Mouse (Mus musculus) limb, embryonic 10.5 days (tissue): ENCODE results near the gene Ankrd13a. TPM values are rescaled to one million over a fixed set of nuclear protein-coding genes. Genes with fewer than 3 reads are reported as not detected.

Experiments
- DNase-seq: peaks from one replicate; pipeline ENCODE4 v3.0.0-alpha.2; 2017; ENCODE audit warnings: low spot score
- H3K27ac ChIP-seq: fragments of 300-500 bp; sonication (generic); 2 replicates; pipeline ENCODE4 v1.5.1; 2016; ENCODE audit warnings: mild to moderate bottlenecking
- H3K27me3 ChIP-seq: fragments of 300-500 bp; sonication (generic); 2 replicates; pipeline ENCODE4 v1.6.1; 2016; ENCODE audit warnings: low read depth, mild to moderate bottlenecking; ENCODE audit not compliant: poor library complexity, severe bottlenecking
- H3K36me3 ChIP-seq: fragments of 300-500 bp; sonication (generic); 2 replicates; pipeline ENCODE4 v1.6.1; 2016; ENCODE audit warnings: mild to moderate bottlenecking, moderate library complexity
- H3K4me1 ChIP-seq: fragments of 300-500 bp; sonication (generic); 2 replicates; pipeline ENCODE4 v1.6.1; 2016
- H3K4me3 ChIP-seq: fragments of 300-500 bp; sonication (generic); 2 replicates; pipeline ENCODE4 v1.5.1; 2016; ENCODE audit warnings: mild to moderate bottlenecking, moderate library complexity
- H3K9me3 ChIP-seq: fragments of 300-500 bp; sonication (generic); replicated peaks from 2 replicates; pipeline ENCODE4 v1.6.1; 2016; ENCODE audit warnings: mild to moderate bottlenecking
- WGBS: fragments of 180-500 bp; shearing (Covaris S2); methylation state at CpG from one replicate; pipeline ENCODE4 v1.1.7; 2016; 5-methylcytosine and 5-hydroxymethylcytosine counted together
- polyA plus RNA-seq: library from polyadenylated mRNA; unstranded; fragments of >200 nt; fragmentation: Nextera tagmentation; extraction: Ambion mirVana; gene quantifications from 2 replicates; pipeline ENCODE4 v1.2.1, GENCODE M21; 2016

Ankrd13a gene
- polyA plus RNA-seq, 1 experiment from 2014 or later: 43.1 TPM

- H3K4me3 ChIP-seq: no peak overlapping the region
- no peaks in the 10 kb centered on the region for H3K9me3 ChIP-seq
- H3K36me3 ChIP-seq: peaks cover 70% of the 10 kb centered on the region
- H3K27ac ChIP-seq: no peak overlapping the region
- peaks cover 22% of the 10 kb centered on the region for H3K4me1 ChIP-seq
- no peak for DNase-seq
- WGBS: 42% methylated on average over 9 of the region's 9 CpGs
- H3K27me3 ChIP-seq: peaks cover 6% of the 10 kb centered on the region; the same call in 1 of the 2 replicates
Observed at GRCm38 (mm10) chr5:114795231-114795630, 20.8 kb downstream of the Ankrd13a start.

DNA sequence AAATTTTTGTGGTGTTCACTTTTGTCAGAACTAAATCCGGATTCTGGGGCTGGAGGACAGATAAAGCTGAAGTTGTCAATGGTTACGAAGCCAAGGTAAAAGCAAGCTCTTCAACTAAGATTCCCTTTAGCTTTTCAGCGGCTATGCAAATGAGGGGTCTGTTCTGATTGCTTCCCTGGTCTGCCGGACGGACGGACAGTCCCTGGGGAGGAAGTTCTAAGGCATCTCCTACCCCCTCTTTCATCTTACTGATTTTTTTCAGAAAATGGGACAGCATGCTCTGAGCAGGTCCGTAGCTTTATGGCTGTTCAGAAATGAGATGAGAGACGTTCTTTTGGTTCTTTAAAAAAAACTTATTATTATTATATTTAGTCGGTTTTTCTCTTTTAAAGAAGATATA lies 21.2 kb downstream of the Ankrd13a start:
- Histone ChIP-seq H3K4me3 (no peak overlapping the region), H3K36me3 (peaks cover 74% of the 10 kb centered on the region), H3K4me1 (peaks cover 22% of the 10 kb centered on the region), H3K27ac (no peak overlapping the region), H3K27me3 (peaks cover 6% of the 10 kb centered on the region; the same call in 1 of the 2 replicates), H3K9me3 (no peaks in the 10 kb centered on the region)
- no peak for DNase-seq
- 77% methylated on average over 9 of the region's 9 CpGs for WGBS

DNA sequence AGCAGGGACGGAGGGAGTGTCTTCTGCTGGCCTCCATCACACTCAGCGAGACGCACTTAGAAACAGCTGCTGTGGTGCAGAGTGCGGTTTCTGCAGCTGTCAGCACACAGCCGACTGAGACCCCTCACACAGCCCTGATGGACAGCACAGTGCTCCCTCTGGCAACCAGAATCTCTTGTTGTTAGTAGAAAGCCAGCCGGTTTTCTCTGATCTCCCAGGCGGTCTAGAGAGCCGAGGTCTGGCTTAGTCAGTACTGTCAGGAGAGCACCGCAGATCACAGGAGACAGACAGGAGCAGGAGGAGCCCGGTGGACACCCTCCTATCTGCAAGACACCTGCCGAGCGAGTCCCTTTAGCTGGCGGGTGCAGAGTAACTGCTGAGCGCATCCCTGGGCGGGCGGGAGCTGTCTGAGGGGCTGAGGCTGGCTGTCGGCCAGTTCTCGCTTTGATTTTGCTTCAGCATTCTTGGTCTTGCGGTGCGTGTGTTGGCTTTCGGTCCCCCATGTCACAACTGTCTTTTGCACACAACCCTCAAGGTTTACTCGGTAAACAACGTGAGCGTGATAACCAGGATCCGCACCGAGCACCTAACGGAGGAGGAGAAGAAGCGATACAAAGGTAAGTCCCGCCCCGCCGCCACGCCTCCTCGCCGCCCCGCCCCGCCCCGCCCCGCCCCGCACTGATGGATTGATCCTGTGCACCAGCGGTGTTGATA lies 22.0 kb downstream of the Ankrd13a start:
- Histone ChIP-seq H3K4me3 (peak overlapping the region; percentile 51), H3K27me3 (peaks cover 6% of the 10 kb centered on the region; the same call in 1 of the 2 replicates), H3K4me1 (peaks cover 22% of the 10 kb centered on the region), H3K9me3 (no peaks in the 10 kb centered on the region), H3K36me3 (peaks cover 74% of the 10 kb centered on the region), H3K27ac (no peak overlapping the region)
- 4% methylated on average over 40 of the region's 40 CpGs for WGBS
- DNase-seq: peak; percentile 55

GRCm38 (mm10) chr5:114797253-114797652 lies 22.8 kb downstream of the Ankrd13a start:
- Histone ChIP-seq H3K4me1 (peaks cover 22% of the 10 kb centered on the region), H3K4me3 (no peak overlapping the region), H3K36me3 (peaks cover 74% of the 10 kb centered on the region)

GRCm38 (mm10) chr5:114799848-114800247 lies 25.4 kb downstream of the Ankrd13a start:
- Histone ChIP-seq H3K27me3 (peaks cover 6% of the 10 kb centered on the region; the same call in 1 of the 2 replicates), H3K9me3 (no peaks in the 10 kb centered on the region), H3K4me1 (peaks cover 22% of the 10 kb centered on the region), H3K27ac (no peak overlapping the region), H3K4me3 (no peak overlapping the region), H3K36me3 (peaks cover 78% of the 10 kb centered on the region)
- DNase-seq: no peak
- 89% methylated on average over 11 of the region's 11 CpGs for WGBS

More at GRCm38 (mm10) chr5:114797253-114797652, 22.8 kb downstream of the Ankrd13a start:
- Histone ChIP-seq H3K27ac (no peak overlapping the region), H3K27me3 (peaks cover 6% of the 10 kb centered on the region; the same call in 1 of the 2 replicates), H3K9me3 (no peaks in the 10 kb centered on the region)
- 87% methylated on average over 8 of the region's 8 CpGs for WGBS
- no peak for DNase-seq

DNA sequence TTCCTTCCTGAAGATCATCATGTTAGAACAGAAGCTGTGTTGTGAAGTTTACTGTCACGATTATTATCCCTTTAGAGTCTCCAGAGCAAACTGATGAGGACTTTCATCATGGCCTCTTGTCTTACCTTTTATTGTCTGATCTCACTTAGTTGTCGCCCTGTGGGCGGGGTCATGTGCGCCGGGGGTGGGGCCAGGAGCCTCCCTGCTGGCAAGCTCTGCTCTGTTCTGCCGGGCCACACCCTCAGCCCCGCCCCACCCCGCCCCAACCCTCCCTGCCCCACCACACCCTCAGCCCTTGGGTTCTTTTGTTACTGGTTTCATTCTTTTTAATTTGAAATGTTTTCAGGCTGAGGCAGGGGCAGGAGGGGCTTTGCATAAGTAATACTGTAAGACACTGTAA lies 26.6 kb downstream of the Ankrd13a start:
- H3K36me3 ChIP-seq: peaks cover 82% of the 10 kb centered on the region
- no peak overlapping the region for H3K27ac ChIP-seq
- H3K9me3 ChIP-seq: no peaks in the 10 kb centered on the region
- no peaks in the 10 kb centered on the region for H3K27me3 ChIP-seq
- WGBS: 14% methylated on average over 8 of the region's 8 CpGs
- no peak overlapping the region for H3K4me3 ChIP-seq
- no peak for DNase-seq
- H3K4me1 ChIP-seq: peaks cover 20% of the 10 kb centered on the region

- DNase-seq: no peak
- Histone ChIP-seq H3K4me3 (no peak overlapping the region), H3K27me3 (no peaks in the 10 kb centered on the region), H3K27ac (no peak overlapping the region), H3K36me3 (peaks cover 90% of the 10 kb centered on the region), H3K9me3 (no peaks in the 10 kb centered on the region), H3K4me1 (peaks cover 20% of the 10 kb centered on the region)
- WGBS: 89% methylated on average over 6 of the region's 6 CpGs
Observed at GRCm38 (mm10) chr5:114801841-114802240, 27.4 kb downstream of the Ankrd13a start.

DNA sequence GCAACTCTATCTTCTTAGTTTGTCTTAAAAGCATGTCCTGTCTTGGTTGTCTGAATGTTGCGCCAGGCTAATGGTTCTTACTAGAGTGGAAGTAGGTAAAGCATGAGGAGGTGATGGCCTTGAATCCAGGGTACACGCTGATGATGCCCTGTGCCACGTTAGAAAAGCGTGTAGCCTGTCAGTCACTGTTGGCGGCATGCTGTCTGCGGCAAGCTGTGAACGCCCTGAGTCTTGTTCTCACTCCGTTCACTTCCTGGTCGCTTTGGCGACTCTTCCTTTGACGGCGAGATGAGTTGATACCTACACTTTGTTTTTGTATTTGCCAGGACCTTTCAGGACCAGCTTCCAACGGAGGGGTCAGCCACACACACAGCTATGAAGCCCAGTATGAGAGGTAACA lies 28.8 kb downstream of the Ankrd13a start:
- H3K36me3 ChIP-seq: peaks cover 93% of the 10 kb centered on the region
- DNase-seq: no peak
- peaks cover 29% of the 10 kb centered on the region for H3K4me1 ChIP-seq
- H3K4me3 ChIP-seq: no peak overlapping the region
- no peaks in the 10 kb centered on the region for H3K9me3 ChIP-seq
- H3K27ac ChIP-seq: no peak overlapping the region
- no peaks in the 10 kb centered on the region for H3K27me3 ChIP-seq
- 95% methylated on average over 13 of the region's 13 CpGs for WGBS

DNA sequence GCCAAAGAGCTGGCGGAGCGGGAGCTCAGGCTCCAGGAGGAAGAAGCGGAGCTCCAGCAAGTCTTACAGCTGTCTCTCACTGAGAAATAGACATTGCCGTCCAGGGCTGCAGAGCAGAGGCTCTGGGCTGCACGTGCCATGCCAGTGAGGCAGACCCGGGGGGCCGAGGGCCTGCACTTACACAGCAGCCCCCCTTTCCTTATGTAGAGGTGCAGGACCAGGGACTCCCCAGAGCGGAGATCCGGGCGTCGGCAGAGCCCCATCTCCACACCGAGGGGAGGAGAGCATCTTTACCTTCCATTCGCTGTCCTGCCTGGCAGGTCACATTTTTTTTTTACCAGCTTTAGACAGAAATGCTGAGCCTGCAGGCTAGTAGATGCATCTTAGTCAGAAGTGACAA lies 29.9 kb downstream of the Ankrd13a start:
- Histone ChIP-seq H3K36me3 (peaks cover 94% of the 10 kb centered on the region), H3K4me1 (peaks cover 40% of the 10 kb centered on the region), H3K9me3 (no peaks in the 10 kb centered on the region), H3K27me3 (no peaks in the 10 kb centered on the region), H3K4me3 (no peak overlapping the region), H3K27ac (0 out of 2 replicates have a peak overlapping the region, but pooled peaks have one; percentile 10)
- 88% methylated on average over 13 of the region's 13 CpGs for WGBS
- no peak for DNase-seq

DNA sequence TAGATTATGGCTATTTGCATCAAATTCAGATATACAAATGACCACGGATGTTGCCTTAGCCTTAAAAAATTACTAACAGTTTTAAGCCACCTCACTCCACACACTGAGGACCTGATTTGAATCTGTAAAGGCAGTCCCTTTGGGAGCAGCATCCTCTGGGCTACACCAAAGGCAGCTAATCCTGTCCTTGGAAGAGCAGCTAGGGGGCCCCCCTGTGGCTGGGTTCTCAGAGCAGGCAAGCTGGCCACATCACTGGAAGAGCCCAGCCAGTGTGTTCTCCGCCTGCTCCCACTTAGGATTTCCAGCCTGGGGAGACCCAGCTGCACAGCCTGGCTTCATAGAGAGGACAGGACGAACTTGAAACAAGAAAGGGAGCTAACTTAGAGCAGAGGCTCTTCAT lies 30.5 kb downstream of the Ankrd13a start:
- Histone ChIP-seq H3K4me1 (peaks cover 42% of the 10 kb centered on the region), H3K27me3 (no peaks in the 10 kb centered on the region), H3K9me3 (no peaks in the 10 kb centered on the region), H3K4me3 (no peak overlapping the region), H3K27ac (no peak overlapping the region), H3K36me3 (peaks cover 94% of the 10 kb centered on the region)
- WGBS: 44% methylated on average over 3 of the region's 3 CpGs
- no peak for DNase-seq

- DNase-seq: no peak
- Histone ChIP-seq H3K27me3 (no peaks in the 10 kb centered on the region), H3K4me1 (peaks cover 42% of the 10 kb centered on the region), H3K27ac (peak overlapping the region; percentile 64; the same call in 1 of the 2 replicates), H3K36me3 (peaks cover 93% of the 10 kb centered on the region), H3K4me3 (0 out of 2 replicates have a peak overlapping the region, but pooled peaks have one; percentile 8), H3K9me3 (no peaks in the 10 kb centered on the region)
- 77% methylated on average over 15 of the region's 15 CpGs for WGBS
Observed at GRCm38 (mm10) chr5:114805436-114806350, 31.2 kb downstream of the Ankrd13a start.

GRCm38 (mm10) chr5:114806636-114807035 lies 32.2 kb downstream of the Ankrd13a start:
- H3K36me3 ChIP-seq: peaks cover 92% of the 10 kb centered on the region
- H3K4me3 ChIP-seq: no peak overlapping the region
- no peaks in the 10 kb centered on the region for H3K9me3 ChIP-seq
- DNase-seq: no peak
- H3K27me3 ChIP-seq: no peaks in the 10 kb centered on the region
- 88% methylated on average over 8 of the region's 8 CpGs for WGBS
- H3K27ac ChIP-seq: peak overlapping the region; percentile 64
- peaks cover 45% of the 10 kb centered on the region for H3K4me1 ChIP-seq

DNA sequence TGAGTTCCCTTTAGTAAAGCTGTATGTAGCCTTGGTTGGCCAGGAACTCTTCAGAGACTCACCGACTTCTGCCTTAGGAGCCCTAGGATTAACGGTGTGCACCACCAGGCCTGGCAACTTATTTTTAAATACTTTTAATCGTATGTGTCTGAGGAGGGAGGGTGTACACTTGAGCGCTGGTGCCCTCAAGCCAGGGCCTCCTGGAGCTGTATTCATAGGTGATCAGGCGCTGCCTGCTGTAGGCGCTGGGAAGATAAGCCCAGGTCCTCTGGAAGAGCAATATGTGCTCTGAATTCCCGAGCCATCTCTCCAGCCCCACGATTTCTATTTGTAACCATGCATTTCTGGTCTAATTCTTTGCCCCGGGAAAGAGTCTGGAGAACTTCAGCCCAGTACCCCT lies 32.6 kb downstream of the Ankrd13a start:
- Histone ChIP-seq H3K4me3 (no peak overlapping the region), H3K27me3 (no peaks in the 10 kb centered on the region), H3K4me1 (peaks cover 45% of the 10 kb centered on the region), H3K27ac (peak overlapping the region; percentile 64; the same call in 1 of the 2 replicates), H3K36me3 (peaks cover 91% of the 10 kb centered on the region), H3K9me3 (no peaks in the 10 kb centered on the region)
- 59% methylated on average over 9 of the region's 9 CpGs for WGBS
- DNase-seq: no peak
